Mouse (Mus musculus): Measurements from ENCODE around the gene Samm50. TPM values are rescaled to one million over a fixed set of nuclear protein-coding genes. Genes with fewer than 3 reads are reported as not detected.

Samm50 gene
- total RNA-seq, 2 experiments from 2014 or later = 150 to 151 TPM

DNA sequence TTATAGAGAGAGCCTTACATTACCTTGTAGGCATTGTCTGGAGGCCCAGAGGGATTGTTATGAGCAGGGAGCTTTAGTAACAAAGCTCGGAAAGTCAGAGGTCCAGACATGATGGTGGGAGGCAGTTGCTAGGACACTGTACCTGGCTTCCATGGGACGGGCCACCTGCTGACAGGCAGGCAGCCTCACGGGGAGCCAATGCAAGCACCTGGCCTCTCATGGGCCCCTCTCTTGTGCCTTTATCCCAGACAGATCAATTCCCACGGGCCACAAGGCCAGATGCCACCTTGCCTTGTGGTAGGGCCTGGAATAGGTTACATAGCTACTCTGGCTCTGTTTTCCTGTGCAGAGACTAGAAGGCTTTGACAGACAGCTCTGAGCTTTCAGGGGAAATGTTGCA, 19.5 kb downstream of the Samm50 start:
- DNase-seq = no peak

DNA sequence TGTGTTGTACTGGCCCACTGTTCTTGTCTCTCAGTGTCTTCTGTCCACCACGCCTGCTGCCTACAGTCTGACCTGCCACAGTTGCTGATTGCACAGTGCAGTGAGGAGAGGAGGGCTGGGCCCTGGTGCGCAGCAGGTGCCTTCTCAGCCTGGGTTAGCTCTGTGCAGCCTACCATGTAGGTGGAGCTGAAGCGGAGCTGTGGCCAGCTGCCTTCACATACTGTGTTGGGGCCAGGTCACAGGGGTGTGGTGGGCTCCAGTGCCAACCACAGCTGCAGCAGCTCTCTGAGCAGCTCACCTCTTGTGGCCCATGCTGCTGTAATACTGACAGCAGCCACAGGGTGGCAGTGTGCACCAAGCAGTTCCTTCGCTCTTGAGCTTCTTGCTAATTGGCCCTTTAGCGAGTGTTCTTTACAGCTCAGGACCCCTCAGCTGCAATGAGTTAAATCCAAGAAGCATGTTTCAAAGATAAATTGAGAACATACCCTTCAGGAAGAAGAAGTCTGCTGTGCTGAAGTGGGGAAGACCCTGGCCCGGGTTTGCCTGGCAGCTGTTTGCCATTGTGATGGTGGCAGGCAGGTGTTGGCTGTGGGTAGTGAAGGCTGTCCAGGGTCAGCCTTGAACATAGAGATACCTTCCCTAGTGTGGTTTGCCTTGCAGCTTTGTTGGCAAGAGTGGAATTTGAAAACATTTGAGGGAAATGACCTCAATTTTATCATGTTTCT, 20.2 kb downstream of the Samm50 start:
- DNase-seq = peak; percentile 85 to 89

DNA sequence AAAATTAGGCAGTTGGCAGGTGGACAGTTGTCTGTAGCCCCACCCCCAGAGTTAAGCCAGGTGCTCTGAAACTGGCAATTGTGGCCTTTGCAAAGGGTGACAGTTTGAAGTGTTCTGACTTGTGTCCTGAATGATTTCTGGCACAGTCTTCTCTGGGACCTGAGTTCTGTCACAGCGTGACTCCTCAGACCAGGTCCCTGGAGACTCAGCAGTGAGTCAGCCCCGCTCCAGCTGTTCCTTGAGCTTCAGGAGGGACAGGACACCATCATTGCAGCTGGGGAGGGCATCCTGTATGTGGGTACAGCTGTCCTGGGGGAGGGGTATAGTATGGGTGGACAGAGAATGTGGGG, 20.7 kb downstream of the Samm50 start:
- peak; percentile 61 to 69 for DNase-seq

DNA sequence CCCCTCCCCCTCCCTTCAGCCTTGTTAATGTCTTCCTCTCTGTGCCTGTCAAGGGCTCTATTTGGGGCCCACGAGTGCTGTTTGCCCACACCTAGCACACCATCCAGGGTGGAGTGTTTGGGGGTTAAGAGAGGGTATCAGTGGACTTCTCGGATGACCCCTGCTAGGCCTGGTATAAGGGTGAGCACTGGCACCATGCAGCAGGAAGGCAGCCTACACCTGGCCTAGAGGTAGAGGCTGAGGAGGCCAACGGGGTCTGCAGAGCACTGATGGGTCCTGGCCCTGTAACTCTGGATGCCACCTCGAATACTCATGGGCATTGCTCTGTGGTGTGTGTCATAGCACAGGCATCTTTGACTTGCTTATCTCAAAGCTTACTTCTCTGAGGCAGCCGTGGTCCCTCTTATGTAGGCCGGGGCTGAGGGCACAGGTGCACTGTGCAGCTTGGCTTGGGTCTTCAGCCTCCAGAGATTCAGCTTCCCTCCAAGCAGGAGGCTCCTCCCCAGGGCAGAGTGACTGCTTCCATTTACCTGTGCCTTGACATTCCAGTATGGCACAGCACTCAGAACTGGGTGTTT, 21.2 kb downstream of the Samm50 start:
- no peak for DNase-seq

DNA sequence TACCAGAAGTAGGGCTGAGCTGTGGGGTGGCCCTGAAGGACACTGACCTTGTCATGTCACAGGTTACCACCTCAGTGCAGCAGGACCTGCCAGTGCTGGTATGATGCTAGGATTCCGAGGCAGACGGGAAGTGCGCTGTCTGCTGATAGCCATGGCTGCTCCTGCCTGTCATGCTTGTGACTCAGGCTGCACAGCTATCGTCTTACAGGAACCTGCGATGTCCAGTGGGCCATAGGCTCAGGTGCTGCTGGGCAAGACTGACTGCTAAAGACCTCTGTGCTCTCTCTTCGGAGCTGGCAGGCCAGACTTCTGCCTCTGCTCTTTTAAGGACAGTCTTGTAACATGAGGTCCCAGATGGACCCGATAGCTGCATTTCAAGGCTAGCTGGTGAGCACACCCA, 22.4 kb downstream of the Samm50 start:
- no peak for DNase-seq

DNA sequence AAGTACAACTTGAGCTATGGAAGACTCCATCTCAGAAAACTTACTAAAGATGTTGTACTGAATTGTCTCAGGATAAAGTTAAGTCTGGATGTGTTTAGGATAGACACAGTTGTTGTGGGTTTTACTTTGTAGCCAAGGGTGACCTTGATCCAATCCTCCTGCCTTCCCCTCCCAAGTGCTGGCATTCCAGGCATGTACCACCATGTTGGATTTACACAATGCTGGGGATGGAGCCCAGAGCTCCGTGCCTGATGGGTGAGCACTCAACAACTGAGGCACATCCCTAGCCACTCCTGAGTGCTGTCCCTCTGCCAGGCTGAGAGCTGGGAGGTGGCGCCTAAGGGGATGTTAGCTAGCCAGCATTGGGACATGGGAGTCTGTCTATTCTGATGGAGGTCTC, 23.2 kb downstream of the Samm50 start:
- DNase-seq = no peak

DNA sequence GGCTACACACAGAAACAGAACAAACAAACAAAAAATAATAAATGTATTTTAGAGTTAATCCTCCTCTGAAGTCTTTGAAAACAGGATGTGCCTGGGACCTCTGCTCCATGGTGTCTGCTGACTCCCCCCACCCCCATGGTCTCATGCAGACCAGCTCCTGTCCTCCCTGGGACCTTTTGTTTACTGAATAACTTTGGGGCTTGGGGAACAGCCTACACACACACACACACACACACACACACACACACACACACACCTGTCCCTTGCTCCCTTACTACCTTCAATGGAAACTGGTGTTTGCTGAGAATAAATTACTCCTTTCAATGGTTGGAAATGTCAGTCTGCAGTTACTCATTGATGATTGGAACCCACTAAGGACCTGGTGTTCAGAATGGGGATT, 24.0 kb downstream of the Samm50 start:
- no peak for DNase-seq

DNA sequence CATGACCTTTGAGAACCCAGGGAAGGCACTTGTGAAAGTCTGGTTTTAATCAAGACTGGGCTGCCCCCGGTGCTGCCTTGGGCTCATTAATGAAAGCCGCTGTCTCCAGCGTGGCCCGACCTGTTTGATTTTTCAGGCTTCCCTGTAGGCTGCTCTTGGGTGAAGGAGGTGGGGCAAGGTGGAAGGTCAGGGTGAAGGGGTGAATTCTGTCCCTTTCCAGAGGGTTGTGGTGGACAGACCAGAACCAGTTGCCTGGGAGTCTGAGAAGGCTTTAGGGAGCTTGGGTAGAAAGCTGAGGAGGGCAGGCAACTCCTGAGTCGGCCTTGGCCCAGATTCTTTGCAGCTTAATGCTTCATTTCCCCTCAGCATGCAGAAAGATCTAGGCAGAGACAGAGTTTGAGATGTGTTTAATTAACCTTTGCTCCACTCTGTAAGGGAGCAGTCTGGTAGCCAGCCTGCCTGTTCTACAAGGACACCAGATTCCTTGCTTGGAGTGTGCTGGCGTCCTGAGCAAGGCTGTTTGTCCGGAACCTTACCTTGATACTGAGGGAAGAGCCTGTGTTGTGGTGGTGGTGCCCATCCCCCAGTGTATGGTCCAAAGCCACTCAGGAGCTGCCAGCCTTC, 24.5 kb downstream of the Samm50 start:
- DNase-seq = peak; percentile 47 to 65

DNA sequence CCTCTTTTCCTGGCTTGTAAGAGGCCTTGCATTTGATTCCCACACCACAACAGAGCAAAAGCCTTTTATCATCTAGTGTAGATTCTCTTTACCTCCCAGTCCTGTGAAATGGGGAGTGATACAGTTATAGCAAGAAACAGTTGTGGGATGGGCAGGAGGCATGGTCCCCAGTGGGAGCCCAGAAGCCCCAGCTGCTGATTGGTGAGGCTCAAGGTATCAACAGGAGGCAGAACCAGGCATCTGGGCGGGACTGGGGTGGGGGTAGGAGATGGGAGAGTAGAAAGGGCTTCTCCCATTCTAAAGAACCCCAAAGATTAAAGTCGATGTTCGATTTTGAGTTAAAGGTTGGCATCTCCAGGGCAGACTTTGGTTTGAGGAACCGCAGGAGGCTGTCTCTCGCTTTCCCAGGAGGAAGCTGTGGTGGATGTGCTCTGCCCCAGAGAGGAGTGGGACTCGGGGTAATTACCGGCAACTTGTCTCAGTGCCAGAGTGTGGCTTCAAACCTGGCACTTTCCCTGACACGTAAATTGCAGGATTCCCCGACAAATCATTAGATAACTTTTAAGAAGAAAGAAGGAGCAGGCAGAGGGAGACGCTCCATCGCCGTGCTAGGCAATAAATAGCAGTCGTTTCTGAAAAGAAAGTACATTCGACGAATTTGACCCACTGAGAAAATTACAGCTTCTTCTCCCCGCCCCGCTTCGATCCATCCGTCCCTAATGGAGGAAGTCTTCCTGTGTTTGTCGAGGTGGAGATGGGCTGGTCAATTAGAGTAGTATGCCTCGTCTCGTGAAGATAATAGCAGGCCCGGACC, 26.1 kb downstream of the Samm50 start:
- DNase-seq = no peak

DNA sequence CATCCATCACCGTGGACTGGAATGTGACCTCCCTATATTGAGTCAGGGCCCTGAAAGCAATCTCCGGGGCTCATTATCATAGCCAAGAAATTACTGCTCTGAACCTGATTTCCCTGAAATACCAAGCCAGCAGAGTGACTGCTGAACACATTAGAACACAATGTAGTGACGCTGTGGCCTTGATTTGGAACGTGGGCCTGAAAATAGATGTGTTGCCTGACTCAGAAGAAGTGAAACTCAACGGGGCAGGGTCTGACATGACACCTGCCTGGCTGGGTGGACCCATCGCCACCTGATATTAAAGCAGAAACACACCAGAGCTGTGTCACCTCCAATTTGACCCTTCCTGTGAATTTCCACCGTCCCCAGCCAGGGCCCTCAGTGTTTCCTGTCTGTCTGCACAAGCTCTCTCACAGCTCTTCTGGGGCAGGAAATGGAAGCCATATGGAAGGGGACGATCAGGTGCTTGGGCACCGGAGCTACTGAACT, 26.8 kb downstream of the Samm50 start:
- peak in 1 of 2 experiments; percentile 44 for DNase-seq

DNA sequence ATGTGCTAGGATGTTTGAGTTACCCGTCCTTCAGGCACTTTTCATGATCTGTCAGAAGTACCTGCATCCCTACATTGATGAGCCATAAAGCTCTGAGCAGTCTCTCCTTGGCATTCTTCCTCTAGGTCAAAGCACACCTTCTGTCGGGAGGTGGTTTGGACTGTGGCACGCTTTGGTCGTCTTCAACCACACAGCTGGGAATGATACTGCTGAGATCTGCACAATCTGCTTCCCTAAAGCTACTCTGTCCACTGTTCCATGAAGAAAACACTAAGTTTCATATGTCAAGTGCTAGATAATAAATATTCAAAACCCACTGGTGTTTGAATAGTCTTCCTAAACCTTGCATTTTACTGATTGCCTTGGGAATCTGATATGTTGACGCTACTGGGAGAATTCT, 29.5 kb downstream of the Samm50 start:
- no peak for DNase-seq

DNA sequence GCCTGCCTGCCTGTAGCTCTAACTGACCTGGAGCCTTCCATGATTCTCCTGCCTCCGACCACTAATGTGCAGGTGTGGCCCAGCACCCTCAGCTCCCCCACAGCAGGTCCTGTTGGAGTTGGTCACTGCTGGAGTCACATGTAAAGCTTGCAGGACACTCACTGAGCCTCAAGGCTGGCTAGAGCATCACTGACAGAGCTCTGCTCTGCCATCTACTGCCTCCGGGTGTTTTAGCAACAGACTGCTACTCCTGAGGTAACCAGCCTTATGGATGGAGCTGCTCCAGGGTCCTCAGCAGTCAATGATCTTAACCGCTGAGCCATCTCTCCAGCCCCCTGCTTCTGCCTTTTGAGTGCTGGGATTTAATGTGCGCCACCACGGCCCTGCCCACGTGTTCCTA, 31.4 kb downstream of the Samm50 start:
- peak; percentile 31 to 57 for DNase-seq

DNA sequence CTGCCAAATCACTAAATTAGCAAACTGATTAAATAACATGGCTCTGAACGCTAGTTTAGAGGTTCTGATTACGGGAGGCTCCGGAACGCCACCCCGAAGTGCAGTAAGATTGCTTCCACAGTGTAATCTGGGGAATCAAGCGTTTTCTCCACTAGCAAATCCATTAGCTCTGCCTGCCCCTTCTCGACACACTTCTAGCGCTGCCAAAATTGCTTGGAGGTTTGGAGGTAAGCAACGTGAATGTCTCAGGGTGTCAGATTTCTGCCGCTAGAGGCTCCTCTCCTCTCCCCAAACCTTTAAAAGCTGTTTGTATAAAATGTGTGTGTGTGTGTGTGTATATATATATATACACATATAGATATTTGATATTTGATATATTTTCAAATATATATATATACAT, 32.7 kb downstream of the Samm50 start:
- DNase-seq = no peak

DNA sequence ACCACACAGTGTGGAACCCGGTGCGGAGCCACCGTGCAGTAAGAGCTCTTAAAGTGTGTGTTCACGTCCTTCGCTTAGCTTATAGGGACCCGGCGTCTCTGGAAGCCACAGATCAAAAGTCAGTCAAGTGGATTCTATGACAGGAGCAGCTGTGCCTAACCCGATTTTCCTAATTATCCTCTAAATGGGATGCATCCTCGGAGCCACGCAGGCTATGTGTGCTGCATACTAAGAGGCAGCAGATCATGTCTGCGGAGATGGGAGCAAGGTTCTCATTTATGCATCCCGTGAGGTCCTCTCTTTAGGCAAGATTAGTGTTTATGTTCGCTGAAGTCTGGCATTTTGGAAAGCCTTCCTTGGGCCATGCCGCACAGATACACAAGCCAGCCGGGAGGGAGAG, 34.9 kb downstream of the Samm50 start:
- no peak for DNase-seq

DNA sequence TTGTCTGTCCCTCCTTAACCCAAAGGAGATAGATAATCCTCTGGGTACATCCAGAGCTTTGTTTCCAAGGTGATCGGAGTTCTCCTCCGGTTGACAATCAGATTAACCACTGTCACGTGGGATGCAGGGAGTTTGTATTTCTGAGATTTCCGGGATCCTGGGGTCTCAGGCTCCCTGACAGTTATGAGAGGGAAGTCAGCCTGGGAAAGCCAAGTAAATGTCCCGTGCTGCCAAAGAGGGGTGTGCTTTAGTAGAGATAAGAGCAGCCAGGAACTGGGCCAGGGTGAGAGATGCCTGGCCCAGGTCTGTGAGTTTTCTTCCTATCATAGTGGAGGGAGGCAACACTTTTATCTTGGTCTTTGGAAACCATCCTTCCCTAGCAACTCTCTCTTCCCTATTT, 38.6 kb downstream of the Samm50 start:
- no peak for DNase-seq

DNA sequence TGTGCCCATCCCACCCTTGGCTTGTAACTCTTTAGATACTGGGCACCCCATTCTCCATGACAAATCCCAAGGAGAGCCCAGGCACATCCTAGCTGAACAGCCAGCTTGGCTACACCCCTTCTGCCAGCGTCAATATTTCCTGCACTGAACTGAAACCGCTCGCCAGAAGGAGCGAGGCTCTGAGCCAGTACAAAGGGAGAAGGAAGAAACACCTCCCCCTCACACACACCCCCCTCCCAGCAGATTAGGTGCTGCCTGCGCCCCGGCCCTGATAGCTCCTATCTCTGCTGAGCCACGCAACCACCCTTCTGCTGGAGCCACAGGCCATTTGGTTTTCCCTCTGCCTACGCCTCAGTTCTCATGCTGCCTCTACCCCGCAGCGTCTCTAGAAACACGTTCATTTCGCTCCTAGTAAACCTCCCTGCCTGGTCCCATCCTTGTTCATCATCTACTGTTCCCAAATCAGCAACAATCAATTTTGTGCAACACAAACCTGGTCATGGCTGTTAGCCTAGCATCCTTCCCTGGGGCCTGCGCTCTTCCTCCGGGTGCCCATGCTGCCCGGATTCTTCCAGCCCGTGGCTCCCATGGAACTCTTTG, 39.2 kb downstream of the Samm50 start:
- peak in 1 of 2 experiments; percentile 53 for DNase-seq

DNA sequence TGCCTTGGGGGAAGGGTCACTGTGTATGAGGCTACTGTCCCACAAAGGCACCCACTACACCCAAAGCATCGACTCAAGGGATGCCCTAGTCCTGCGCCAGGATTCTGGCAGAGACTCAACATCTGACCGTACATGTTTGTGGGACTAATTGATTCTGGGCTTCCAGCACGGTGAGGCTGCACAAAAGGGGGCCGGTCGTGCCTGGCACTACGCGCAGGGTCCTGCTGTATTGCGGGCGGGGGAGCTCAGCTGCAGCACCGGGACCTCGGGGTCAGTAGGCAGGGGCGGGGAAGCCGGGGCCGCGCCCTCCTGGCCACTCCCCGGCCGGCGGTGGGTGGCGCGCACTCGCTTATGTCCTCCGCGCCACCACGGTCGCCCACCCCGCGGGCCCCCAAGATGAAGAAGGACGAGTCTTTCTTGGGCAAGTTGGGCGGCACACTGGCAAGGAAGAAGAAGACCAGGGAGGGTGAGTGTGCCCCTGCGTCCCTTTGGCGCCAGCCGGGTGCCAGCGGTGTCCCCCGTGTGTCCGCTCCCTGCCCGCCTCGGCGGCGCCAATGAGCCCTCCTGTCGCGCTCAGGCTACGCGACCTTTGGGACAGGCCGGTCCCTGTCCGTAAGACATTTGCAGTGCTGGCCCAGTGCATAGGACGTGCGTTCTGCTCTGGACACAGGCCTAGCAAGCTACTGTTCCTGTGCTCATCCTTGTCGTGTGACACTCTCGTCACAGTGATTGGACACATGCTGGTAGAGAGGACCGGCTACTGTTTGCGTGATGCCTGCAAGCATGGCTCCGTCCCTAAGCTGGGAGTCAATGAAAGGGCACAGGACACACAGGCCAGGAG, 39.9 kb downstream of the Samm50 start, which contains the start of gene Parvb:
TSS of gene Parvb (plus strand) at position 323 of the 841 bp plus-strand sequence.
- DNase-seq = peak; percentile 70 to 83

DNA sequence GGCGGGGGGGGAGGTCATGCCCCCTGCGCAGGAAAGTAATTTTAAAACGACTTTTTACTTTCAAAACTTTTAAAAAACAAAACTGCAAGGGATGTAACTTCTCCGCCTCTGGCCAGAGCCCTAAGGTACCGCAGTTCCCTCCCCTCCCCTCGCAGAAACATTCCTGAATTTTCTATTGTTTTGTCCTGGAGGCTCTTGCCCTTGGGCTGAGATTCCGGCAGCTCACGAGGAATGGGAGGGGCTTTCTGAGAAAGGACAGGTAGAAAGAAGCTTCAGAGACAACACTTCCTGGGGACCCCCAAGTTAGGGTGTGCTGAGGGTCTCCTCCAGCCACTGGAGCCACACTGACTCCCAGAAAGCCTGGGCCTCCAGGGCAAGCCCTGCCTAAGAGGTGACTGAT, 40.6 kb downstream of the Samm50 start:
- DNase-seq = no peak

DNA sequence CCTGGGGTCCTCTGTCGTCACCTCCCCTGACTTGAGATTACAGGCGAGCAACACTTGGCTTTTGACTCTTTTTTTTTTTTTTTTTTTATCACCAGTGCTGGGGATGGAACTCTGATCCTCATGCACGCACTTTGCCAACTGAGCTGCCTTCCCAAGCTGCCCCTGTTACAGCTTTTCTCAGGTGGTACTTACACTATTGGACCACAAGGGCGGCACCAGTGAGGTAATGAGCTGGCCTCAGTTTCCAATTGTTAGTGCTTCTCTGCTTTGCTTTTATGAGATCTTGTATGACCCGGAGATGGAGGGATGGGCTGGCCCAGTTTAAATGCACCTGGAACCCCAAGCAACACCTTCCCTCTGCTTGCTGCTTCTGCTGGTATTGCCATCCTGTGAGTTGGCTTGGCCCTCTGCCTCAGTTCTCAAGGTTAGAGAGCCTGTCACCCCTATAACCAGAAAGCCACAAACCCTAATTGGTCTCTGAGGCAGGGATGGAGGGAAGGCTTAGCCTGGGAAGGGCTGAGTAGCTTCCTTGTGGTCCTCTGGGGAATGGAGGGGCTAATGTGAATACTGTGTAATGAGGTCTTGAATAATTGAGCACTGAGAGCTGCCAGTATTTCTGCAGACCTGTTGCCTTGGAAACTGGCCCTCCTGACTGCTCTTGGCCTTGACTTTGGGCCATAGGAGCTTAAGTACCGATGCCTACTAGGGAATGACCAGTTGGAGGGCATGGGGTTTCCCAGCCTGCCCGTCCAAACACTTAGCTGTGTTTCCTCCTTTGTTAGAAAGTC, 42.9 kb downstream of the Samm50 start:
- DNase-seq = no peak

DNA sequence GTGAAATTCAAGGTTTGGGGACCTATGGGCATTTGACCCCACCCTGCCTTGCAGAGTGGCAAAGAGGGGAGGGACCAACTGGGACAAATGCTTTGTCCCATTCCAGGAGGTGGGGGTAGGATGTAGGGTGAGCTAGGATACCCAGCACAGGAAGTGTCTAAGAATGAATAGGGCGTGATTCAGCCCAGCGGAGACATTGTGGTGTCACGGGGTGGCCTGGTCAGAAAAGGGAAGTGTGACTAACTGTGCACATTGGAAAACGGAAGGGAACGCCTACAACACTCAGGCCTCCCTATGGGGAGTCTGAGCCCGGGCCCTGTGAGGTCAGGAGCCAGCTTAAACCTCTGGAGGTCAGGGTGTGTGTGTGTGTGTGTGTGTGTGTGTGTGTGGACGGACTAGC, 43.6 kb downstream of the Samm50 start:
- peak; percentile 58 to 66 for DNase-seq

Data from adrenal gland, postnatal 36 days (tissue).